Mouse (Mus musculus) cerebellum, adult 2 months (tissue): ENCODE data around the gene Rhbdl2.

Experiments used
- CTCF ChIP-seq: fragments of 200-500 bp; IDR thresholded peaks from 2 replicates; pipeline ENCODE4 v1.5.1; 2011; ENCODE audit warnings: low read depth, mild to moderate bottlenecking, control low read depth, low read length, moderate library complexity, borderline replicate concordance; ENCODE audit not compliant: insufficient read depth
- POLR2A ChIP-seq: fragments of 200-500 bp; IDR thresholded peaks from 2 replicates; pipeline ENCODE4 v1.6.1; 2011; ENCODE audit warnings: low read length, control low read depth, borderline replicate concordance; ENCODE audit not compliant: insufficient read depth

- TF ChIP-seq CTCF: no peak
- no peak for TF ChIP-seq POLR2A
Measured at GRCm38 (mm10) chr4:123750707-123751312, 36.9 kb upstream of the Rhbdl2 start.
